Mouse (Mus musculus) heart, adult 8-10 months (tissue): ENCODE results near the gene Mrm2. TPM values are rescaled to one million over a fixed set of nuclear protein-coding genes. Genes with fewer than 3 reads are reported as not detected.
"Not testable (repeated sequence)": the region's sequence is repeated elsewhere in the genome, so short reads cannot be mapped to it uniquely, and the experiment has no call there.

Experiments
- DNase-seq: peaks from one replicate; pipeline ENCODE4 v3.0.0; 2022; ENCODE audit warnings: low spot score
- total RNA-seq, 4 experiments: library from RNA; stranded (reverse); gene quantifications; 2 replicates each; pipeline ENCODE4 v1.2.4; 2022

Gene Mrm2
- total RNA-seq = 10 to 100 TPM; 11.3 to 16.0 (median 14.6) TPM

GRCm38 (mm10) chr5:140331615-140332512, at the start of gene Mrm2:
Mrm2 (minus strand) TSS chr5:140331898.
- peak; percentile 85 for DNase-seq

GRCm38 (mm10) chr5:140381156-140381555, 49.5 kb upstream of the Mrm2 start:
- DNase-seq = no peak

- DNase-seq = no peak
These were observed 47.6 kb upstream of the Mrm2 start for GRCm38 (mm10) chr5:140379299-140379698.

- no peak for DNase-seq
These were observed 46.6 kb upstream of the Mrm2 start for GRCm38 (mm10) chr5:140378121-140378853.

- no peak for DNase-seq
These were observed 43.6 kb upstream of the Mrm2 start for GRCm38 (mm10) chr5:140375249-140375829.

GRCm38 (mm10) chr5:140374226-140374625, 42.5 kb upstream of the Mrm2 start:
- no peak for DNase-seq

GRCm38 (mm10) chr5:140373711-140374110, 42.0 kb upstream of the Mrm2 start:
- DNase-seq = no peak

- DNase-seq = no peak
These were observed 40.0 kb upstream of the Mrm2 start for GRCm38 (mm10) chr5:140371671-140372070.

GRCm38 (mm10) chr5:140370446-140371254, 39.0 kb upstream of the Mrm2 start:
- DNase-seq = peak; percentile 40

GRCm38 (mm10) chr5:140369466-140369865, 37.8 kb upstream of the Mrm2 start:
- no peak for DNase-seq

GRCm38 (mm10) chr5:140368926-140369325, 37.2 kb upstream of the Mrm2 start:
- DNase-seq = no peak

GRCm38 (mm10) chr5:140368126-140368525, 36.4 kb upstream of the Mrm2 start:
- DNase-seq = not testable (repeated sequence)

- DNase-seq = no peak
These were observed 32.7 kb upstream of the Mrm2 start for GRCm38 (mm10) chr5:140364415-140364814.

GRCm38 (mm10) chr5:140359930-140360674, 28.4 kb upstream of the Mrm2 start:
- DNase-seq = no peak

GRCm38 (mm10) chr5:140357466-140357865, 25.8 kb upstream of the Mrm2 start:
- DNase-seq = no peak

GRCm38 (mm10) chr5:140355934-140356333, 24.2 kb upstream of the Mrm2 start:
- DNase-seq = no peak

GRCm38 (mm10) chr5:140352352-140352751, 20.7 kb upstream of the Mrm2 start:
- no peak for DNase-seq

- no peak for DNase-seq
These were observed 19.2 kb upstream of the Mrm2 start for GRCm38 (mm10) chr5:140350731-140351497.

- no peak for DNase-seq
These were observed 18.2 kb upstream of the Mrm2 start for GRCm38 (mm10) chr5:140349882-140350281.

GRCm38 (mm10) chr5:140346050-140346449, 14.4 kb upstream of the Mrm2 start:
- no peak for DNase-seq
